Comparison of ENCODE assay signal across 10 mouse cellular contexts in genomic region chr4:139596715-139597114, GRCm38 (mm10). TPM values are rescaled to one million over a fixed set of nuclear protein-coding genes. Genes with fewer than 3 reads are reported as not detected.
DNase-seq lines count a peak whose midpoint lies in the region; ATAC-seq and TF ChIP-seq lines count a peak whose summit lies in the region.
"Had no signal": no experiment of that assay in that cellular context is flagged by ENCODE, and none has a peak within 500 bp of the region (broad histone marks: within the 10 kb centered on the region; RNA-seq: fewer than 3 reads in every experiment).

No protein-coding gene starts in this region.

- no peak for TF ChIP-seq EP300 in heart, postnatal 0 days (IDR thresholded peaks at IDR 0.05; ENCODE audit: low read depth)

- H3K27me3 ChIP-seq in heart, postnatal 0 days (ENCODE audit: control insufficient read depth, insufficient read depth, low read length), result no peaks in the 10 kb centered on the region
- no peaks in the 10 kb centered on the region for H3K27me3 ChIP-seq in forebrain, embryonic 15.5 days
- no peaks in the 10 kb centered on the region for H3K27me3 ChIP-seq in midbrain, embryonic 11.5 days (ENCODE audit: control insufficient read depth, insufficient read depth, low read length)

- no peak for TF ChIP-seq CTCF in heart, postnatal 0 days (IDR thresholded peaks at IDR 0.05; ENCODE audit: low read depth)

- no peak overlapping the region for H3K4me3 ChIP-seq in heart, postnatal 0 days (ENCODE audit: low read depth, low read length)
- H3K4me3 ChIP-seq in forebrain, embryonic 15.5 days, result no peak overlapping the region
- no peak overlapping the region for H3K4me3 ChIP-seq in midbrain, embryonic 11.5 days (ENCODE audit: low read depth, low read length)

- no peak overlapping the region for H3K9ac ChIP-seq in heart, postnatal 0 days (replicated peaks; ENCODE audit: low read depth, low read length)
- H3K9ac ChIP-seq in forebrain, embryonic 15.5 days (replicated peaks), result no peak overlapping the region
- 0 out of 2 replicates have a peak overlapping the region, but pooled peaks have one; percentile 27 for H3K9ac ChIP-seq in midbrain, embryonic 11.5 days (ENCODE audit: low read length)

- 55% methylated on average over 9 of the region's 9 CpGs for WGBS in heart, postnatal 0 days
- 22% methylated on average over 9 of the region's 9 CpGs for WGBS in forebrain, embryonic 15.5 days
- 22% methylated on average over 9 of the region's 9 CpGs for WGBS in midbrain, embryonic 11.5 days

- H3K27ac ChIP-seq in heart, postnatal 0 days (ENCODE audit: low read depth), result peak overlapping the region; percentile 87
- H3K27ac ChIP-seq in forebrain, embryonic 15.5 days (replicated peaks), result peak overlapping the region; percentile 2; the same call in 1 of the 2 replicates
- no peak overlapping the region for H3K27ac ChIP-seq in midbrain, embryonic 11.5 days (ENCODE audit: low read depth, low read length)

- peaks cover 42% of the 10 kb centered on the region for H3K4me1 ChIP-seq in heart, postnatal 0 days (ENCODE audit: control insufficient read depth, insufficient read depth)
- peaks cover 34% of the 10 kb centered on the region for H3K4me1 ChIP-seq in forebrain, embryonic 15.5 days
- peaks cover 40% of the 10 kb centered on the region for H3K4me1 ChIP-seq in midbrain, embryonic 11.5 days (ENCODE audit: control insufficient read depth, insufficient read depth, low read length)

- no peaks in the 10 kb centered on the region for H3K9me3 ChIP-seq in heart, postnatal 0 days (replicated peaks; ENCODE audit: control insufficient read depth, low read length)
- H3K9me3 ChIP-seq in forebrain, embryonic 15.5 days, result no peaks in the 10 kb centered on the region
- no peaks in the 10 kb centered on the region for H3K9me3 ChIP-seq in midbrain, embryonic 11.5 days (ENCODE audit: control insufficient read depth, low read length)
- H3K9me3 ChIP-seq: G1E had no signal

- intact Hi-C loops in heart, postnatal 36 days (cut with DNase I), result no loop called here

- DNase-seq in heart, postnatal 0 days (ENCODE audit: low spot score), result no peak
- DNase-seq in heart, postnatal 36 days, result no peak
- DNase-seq in brain, adult 2 months (ENCODE audit: low read depth, low spot score), result peak; percentile 62
- DNase-seq in midbrain, embryonic 11.5 days (ENCODE audit: low spot score, missing footprints), result no peak
- DNase-seq in adrenal gland, postnatal 25 days, result no peak
- DNase-seq in right cerebral cortex, postnatal 25 days, result no peak
- no peak for DNase-seq in left cerebral cortex, adult 18-20 months (ENCODE audit: low spot score in 2 of 2)

- no peak for ATAC-seq in heart, postnatal 0 days (ENCODE audit: insufficient read depth, low read depth)
- no peak for ATAC-seq in forebrain, embryonic 15.5 days (replicated peaks)
- ATAC-seq in midbrain, embryonic 11.5 days (ENCODE audit: low FRiP score), result 0 out of 2 replicates have a peak, but pooled peaks have one; percentile 11

- no peaks in the 10 kb centered on the region for H3K36me3 ChIP-seq in heart, postnatal 0 days (replicated peaks; ENCODE audit: control insufficient read depth, insufficient read depth, low read length)
- H3K36me3 ChIP-seq in forebrain, embryonic 15.5 days, result no peaks in the 10 kb centered on the region
- no peaks in the 10 kb centered on the region for H3K36me3 ChIP-seq in midbrain, embryonic 11.5 days (ENCODE audit: control insufficient read depth, insufficient read depth, low read length)
- H3K36me3 ChIP-seq: G1E had no signal

- no peak overlapping the region for H3K4me2 ChIP-seq in heart, postnatal 0 days (ENCODE audit: low read depth, low read length)
- no peak overlapping the region for H3K4me2 ChIP-seq in forebrain, embryonic 15.5 days (replicated peaks)
- H3K4me2 ChIP-seq in midbrain, embryonic 11.5 days, result no peak overlapping the region

RNA-seq across cellular contexts. Expression of gene Gm21969, which starts 6.3 kb away (rescaled TPM):
- not detected in 2 replicates for total RNA-seq in heart, postnatal 0 days (2014; rRNA removed; ENCODE audit: low replicate concordance)
- polyA plus RNA-seq in heart, postnatal 0 days (2015; fragmentation: Nextera tagmentation; extraction: Ambion mirVana), result not detected in 2 replicates
- not detected for total RNA-seq in heart, postnatal 36 days (2021)
- polyA plus RNA-seq in forebrain, embryonic 15.5 days (2015; fragmentation: Nextera tagmentation; extraction: Ambion mirVana), result not detected in 2 replicates
- polyA plus RNA-seq in midbrain, embryonic 11.5 days (2014; fragmentation: Nextera tagmentation; extraction: Ambion mirVana), result not detected in 2 replicates
- not detected in 2 replicates for total RNA-seq in adrenal gland, postnatal 25 days (2021)
- total RNA-seq in left cerebral cortex, adult 18-20 months (2021), result under 1 TPM in 1 of 2 experiments, not detected in 1; 0.12 TPM
- total RNA-seq: G1E; layer of hippocampus, adult 8-10 months had no signal

RNA-seq across cellular contexts. Expression of gene Aldh4a1, which starts 26.0 kb away (rescaled TPM):
- 47.7 and 53.7 TPM in 2 replicates for total RNA-seq in heart, postnatal 0 days (2014; rRNA removed; ENCODE audit: low replicate concordance)
- 21.7 and 24.9 TPM in 2 replicates for polyA plus RNA-seq in heart, postnatal 0 days (2015; fragmentation: Nextera tagmentation; extraction: Ambion mirVana)
- total RNA-seq in heart, postnatal 36 days (2021), result 10 to 100 TPM; 73.7 to 76.3 TPM
- 27.7 and 29.5 TPM in 2 replicates for polyA plus RNA-seq in forebrain, embryonic 15.5 days (2015; fragmentation: Nextera tagmentation; extraction: Ambion mirVana)
- polyA plus RNA-seq in midbrain, embryonic 11.5 days (2014; fragmentation: Nextera tagmentation; extraction: Ambion mirVana), result 9.9 and 11.2 TPM in 2 replicates
- total RNA-seq in adrenal gland, postnatal 25 days (2021), result 124 and 138 TPM in 2 replicates
- total RNA-seq in left cerebral cortex, adult 18-20 months (2021), result 10 to 100 TPM; 17.6 to 19.1 TPM

RNA-seq across cellular contexts. Expression of gene Tas1r2, which starts 56.6 kb away (rescaled TPM):
- total RNA-seq in heart, postnatal 0 days (2014; rRNA removed; ENCODE audit: low replicate concordance), result not detected in 2 replicates
- not detected in 2 replicates for polyA plus RNA-seq in heart, postnatal 0 days (2015; fragmentation: Nextera tagmentation; extraction: Ambion mirVana)
- total RNA-seq in heart, postnatal 36 days (2021), result not detected
- polyA plus RNA-seq in forebrain, embryonic 15.5 days (2015; fragmentation: Nextera tagmentation; extraction: Ambion mirVana), result not detected in 2 replicates
- polyA plus RNA-seq in midbrain, embryonic 11.5 days (2014; fragmentation: Nextera tagmentation; extraction: Ambion mirVana), result not detected in 2 replicates
- total RNA-seq in adrenal gland, postnatal 25 days (2021), result not detected in 2 replicates
- not detected for total RNA-seq in left cerebral cortex, adult 18-20 months (2021)
- total RNA-seq: G1E; layer of hippocampus, adult 8-10 months had no signal
- polyA plus RNA-seq: G1E had no signal
